Mouse (Mus musculus): Measurements from ENCODE around the gene Btbd8. TPM values are rescaled to one million over a fixed set of nuclear protein-coding genes. Genes with fewer than 3 reads are reported as not detected.

Gene Btbd8
- polyA plus RNA-seq, 1 experiment from 2014 or later, result 7.7 TPM

DNA sequence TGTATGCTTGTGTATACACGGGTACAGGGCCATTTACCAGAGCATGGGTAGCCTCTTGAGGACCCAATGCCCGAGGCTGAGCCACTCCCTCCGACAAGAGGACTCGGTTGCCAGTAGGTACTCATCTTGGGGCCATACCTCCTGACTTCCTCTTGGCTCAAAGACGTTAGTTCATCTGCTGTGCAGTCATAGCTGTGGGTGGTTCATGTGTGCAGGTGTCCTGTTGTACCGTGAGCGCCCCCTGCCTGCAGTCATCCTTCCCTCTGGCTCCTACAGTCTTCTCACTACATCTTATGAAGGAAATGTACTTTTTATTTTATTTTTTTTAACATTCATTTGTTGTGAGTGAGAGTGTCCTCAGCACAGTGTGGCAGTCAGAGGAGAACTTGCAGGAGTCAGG, 75.8 kb downstream of the Btbd8 start:
- peak; percentile 88 for TF ChIP-seq CTCF (IDR thresholded peaks at IDR 0.05)
- peak; percentile 74 for ATAC-seq
- H3K27me3 ChIP-seq, result no peaks in the 10 kb centered on the region
- in situ Hi-C loops (cut with MboI; ENCODE audit: low pct_unique_long_range_greater_than_20kb), result loop anchor here (10.0 to 25.0 kb wide), 2 partner anchors 159 to 526 kb away; no protein-coding TSS in a partner anchor
- CTCF ChIA-PET, result interaction anchor here (0.8 to 2.1 kb wide), 10 partner anchors 9 to 653 kb away, joined by 3 to 17 read pairs (median 6); no protein-coding TSS in a partner anchor
- POLR2A ChIA-PET, result no interaction called here
- DNase-seq (ENCODE audit: low read depth, low spot score), result peak; percentile 13

DNA sequence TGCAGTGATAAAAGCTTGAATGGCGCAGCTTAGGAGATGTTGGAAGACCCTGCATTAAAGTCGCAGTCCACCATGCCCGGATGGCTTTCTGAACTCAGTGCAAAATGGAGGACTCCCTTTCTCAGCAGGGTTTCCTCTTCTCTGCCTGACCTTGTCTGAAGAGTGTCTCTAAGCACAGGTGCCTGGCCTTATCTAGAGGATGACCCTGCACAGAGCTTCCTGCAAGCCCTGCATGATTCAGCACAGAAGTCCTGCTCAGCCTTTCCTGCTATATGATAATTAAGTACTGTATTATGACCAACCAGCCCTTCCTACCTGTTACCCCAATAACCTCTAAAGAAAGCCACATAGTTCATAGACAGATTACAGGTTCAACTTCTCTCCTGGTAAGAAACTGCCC, 77.7 kb downstream of the Btbd8 start:
- TF ChIP-seq CTCF (IDR thresholded peaks at IDR 0.05), result no peak
- no peak for ATAC-seq
- ChIA-PET POLR2A (no interaction called here), CTCF (interaction anchor here (1.1 to 1.4 kb wide), 2 partner anchors 12 to 32 kb away, joined by 3 to 4 read pairs; no protein-coding TSS in a partner anchor)
- no peak for DNase-seq (ENCODE audit: low read depth, low spot score)
- no peaks in the 10 kb centered on the region for H3K27me3 ChIP-seq
- in situ Hi-C loops (cut with MboI; ENCODE audit: low pct_unique_long_range_greater_than_20kb), result loop anchor here (10.0 to 25.0 kb wide), 2 partner anchors 161 to 528 kb away; no protein-coding TSS in a partner anchor

DNA sequence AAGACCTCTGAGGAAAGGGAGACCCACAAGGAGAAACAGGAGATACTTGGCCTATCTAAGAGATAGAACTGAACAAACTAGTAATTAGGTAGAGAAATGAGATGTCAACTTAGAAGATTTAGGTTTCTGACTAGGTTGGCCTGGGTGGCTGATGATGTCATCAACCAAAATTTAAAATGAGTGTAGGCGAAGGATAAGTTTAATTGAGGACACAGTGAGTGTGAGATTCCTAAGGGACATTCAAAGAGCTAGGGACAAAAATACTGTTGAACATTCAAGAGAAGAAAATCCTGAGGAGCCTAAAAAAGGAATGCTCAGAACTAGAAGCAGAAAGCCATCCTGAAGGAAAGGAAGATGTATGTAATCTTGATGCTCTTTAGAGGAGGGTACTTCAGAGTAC, 78.3 kb downstream of the Btbd8 start:
- no peak for ATAC-seq
- in situ Hi-C loops (cut with MboI; ENCODE audit: low pct_unique_long_range_greater_than_20kb), result loop anchor here (10.0 to 25.0 kb wide), 2 partner anchors 161 to 529 kb away; no protein-coding TSS in a partner anchor

DNA sequence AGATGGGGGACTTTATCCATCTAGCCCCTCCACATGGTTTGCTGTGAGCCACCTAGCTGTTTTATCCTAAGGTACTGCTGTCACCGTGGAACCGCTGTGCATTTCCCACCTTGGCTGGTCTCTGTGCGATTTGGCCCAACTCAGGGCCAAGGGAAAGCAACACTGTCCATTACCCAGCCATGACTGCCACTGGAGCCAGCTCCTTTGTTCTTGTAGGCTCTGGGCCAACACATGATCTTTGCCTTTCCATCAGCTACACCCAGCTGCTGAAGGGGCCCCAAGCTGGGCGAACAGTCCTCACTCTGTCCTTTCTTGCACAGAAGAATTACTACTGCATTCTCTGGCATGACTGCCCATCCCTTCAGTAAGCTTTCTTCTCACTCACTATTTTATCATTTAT, 80.8 kb downstream of the Btbd8 start:
- DNase-seq (ENCODE audit: low read depth, low spot score), result no peak
- CTCF ChIA-PET, result interaction anchor here (0.8 to 1.1 kb wide), 5 partner anchors 8 to 501 kb away, joined by 3 read pairs; no protein-coding TSS in a partner anchor
- TF ChIP-seq CTCF (IDR thresholded peaks at IDR 0.05), result no peak
- in situ Hi-C loops (cut with MboI; ENCODE audit: low pct_unique_long_range_greater_than_20kb), result loop anchor here (10.0 to 25.0 kb wide), 2 partner anchors 164 to 531 kb away; no protein-coding TSS in a partner anchor
- no peaks in the 10 kb centered on the region for H3K27me3 ChIP-seq
- no peak for ATAC-seq
- POLR2A ChIA-PET, result interaction anchor here (0.6 to 1.1 kb wide), 3 partner anchors 10 to 24 kb away, joined by 3 read pairs; no protein-coding TSS in a partner anchor

More for the DNA sequence above, 78.3 kb downstream of the Btbd8 start:
- DNase-seq (ENCODE audit: low read depth, low spot score), result no peak
- no peak for TF ChIP-seq CTCF (IDR thresholded peaks at IDR 0.05)
- ChIA-PET CTCF (no interaction called here), POLR2A (no interaction called here)
- no peaks in the 10 kb centered on the region for H3K27me3 ChIP-seq

DNA sequence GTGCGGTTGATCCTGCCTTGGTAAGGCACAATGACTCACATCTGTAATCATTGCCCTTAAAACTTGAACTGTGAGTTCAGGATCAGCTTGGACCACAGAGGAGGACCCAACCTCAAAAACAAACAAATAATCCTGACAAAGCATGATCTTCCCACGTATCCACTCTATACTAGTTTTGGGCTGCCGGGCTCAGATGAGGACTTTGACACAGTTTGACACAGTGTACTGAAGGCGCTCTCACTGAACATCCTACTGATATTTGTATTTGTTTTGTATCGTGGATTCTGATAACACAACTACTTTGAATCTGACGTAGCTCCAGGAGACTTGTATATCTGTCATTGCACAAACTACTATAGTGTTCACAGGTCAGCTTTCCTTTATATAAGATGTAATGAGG, 83.6 kb downstream of the Btbd8 start:
- in situ Hi-C loops (cut with MboI; ENCODE audit: low pct_unique_long_range_greater_than_20kb), result loop anchor here (25.0 kb wide), 1 partner anchor 534 kb away; no protein-coding TSS in a partner anchor
- POLR2A ChIA-PET, result interaction anchor here (1.2 kb wide), 1 partner anchor 12 kb away, joined by 3 read pairs; no protein-coding TSS in a partner anchor
- H3K27me3 ChIP-seq, result no peaks in the 10 kb centered on the region
- ATAC-seq (no peak), DNase-seq (ENCODE audit: low read depth, low spot score) (no peak)
- CTCF ChIA-PET, result interaction anchor here (0.9 to 1.4 kb wide), 3 partner anchors 12 to 636 kb away, joined by 3 to 4 read pairs (median 3); no protein-coding TSS in a partner anchor
- TF ChIP-seq CTCF (IDR thresholded peaks at IDR 0.05), result no peak

DNA sequence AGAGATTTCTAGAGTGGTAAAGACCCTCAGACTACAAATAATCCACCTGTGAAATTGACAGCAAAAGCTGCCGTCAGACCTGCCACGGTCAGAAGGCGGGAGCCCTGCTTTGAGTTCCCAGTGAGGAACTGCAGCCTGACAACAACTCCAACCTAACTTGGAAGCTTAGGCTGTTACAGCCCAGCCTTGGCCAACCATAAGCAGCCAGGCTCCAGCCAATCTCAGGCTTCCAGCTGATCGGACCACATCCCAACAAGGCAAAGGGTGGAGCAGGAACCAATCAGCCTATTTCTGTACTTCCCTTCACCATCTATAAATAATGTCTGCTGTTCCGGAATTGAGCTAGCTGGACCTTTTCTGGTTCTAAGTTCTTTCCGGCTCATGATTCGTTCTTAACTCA, 84.1 kb downstream of the Btbd8 start:
- no peak for ATAC-seq
- H3K27me3 ChIP-seq, result no peaks in the 10 kb centered on the region
- CTCF ChIA-PET, result interaction anchor here (0.9 to 1.4 kb wide), 3 partner anchors 8 to 637 kb away, joined by 3 to 8 read pairs (median 4); no protein-coding TSS in a partner anchor
- POLR2A ChIA-PET, result interaction anchor here (1.2 kb wide), 1 partner anchor 11 kb away, joined by 3 read pairs; no protein-coding TSS in a partner anchor
- DNase-seq (ENCODE audit: low read depth, low spot score), result no peak
- TF ChIP-seq CTCF (IDR thresholded peaks at IDR 0.05), result no peak
- in situ Hi-C loops (cut with MboI; ENCODE audit: low pct_unique_long_range_greater_than_20kb), result loop anchor here (25.0 kb wide), 1 partner anchor 535 kb away; no protein-coding TSS in a partner anchor

DNA sequence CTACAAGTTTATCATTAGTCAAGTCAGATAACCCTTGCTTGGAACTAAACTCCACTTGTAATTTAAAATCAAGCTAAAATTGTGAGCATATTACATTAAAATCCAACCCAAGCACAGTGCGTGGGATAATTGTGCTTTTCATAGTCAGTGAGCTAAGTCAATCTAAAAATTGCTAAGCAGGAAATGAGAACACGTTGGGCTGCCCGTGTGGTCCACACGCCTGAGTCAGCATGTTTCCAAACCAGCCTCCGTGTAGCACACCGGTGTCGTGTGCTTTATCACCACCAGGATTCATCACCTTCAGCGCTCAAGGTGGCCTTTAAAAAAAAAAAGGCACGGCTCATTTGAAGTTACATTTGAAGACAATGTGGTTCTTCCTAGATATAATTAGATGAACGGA, 86.5 kb downstream of the Btbd8 start:
- TF ChIP-seq CTCF (IDR thresholded peaks at IDR 0.05), result no peak
- ChIA-PET CTCF (interaction anchor here (1.0 kb wide), 1 partner anchor 10 kb away, joined by 3 read pairs; no protein-coding TSS in a partner anchor), POLR2A (no interaction called here)
- H3K27me3 ChIP-seq, result peaks cover 8% of the 10 kb centered on the region
- in situ Hi-C loops (cut with MboI; ENCODE audit: low pct_unique_long_range_greater_than_20kb), result loop anchor here (25.0 kb wide), 1 partner anchor 537 kb away; no protein-coding TSS in a partner anchor
- DNase-seq (ENCODE audit: low read depth, low spot score) (no peak), ATAC-seq (no peak)

DNA sequence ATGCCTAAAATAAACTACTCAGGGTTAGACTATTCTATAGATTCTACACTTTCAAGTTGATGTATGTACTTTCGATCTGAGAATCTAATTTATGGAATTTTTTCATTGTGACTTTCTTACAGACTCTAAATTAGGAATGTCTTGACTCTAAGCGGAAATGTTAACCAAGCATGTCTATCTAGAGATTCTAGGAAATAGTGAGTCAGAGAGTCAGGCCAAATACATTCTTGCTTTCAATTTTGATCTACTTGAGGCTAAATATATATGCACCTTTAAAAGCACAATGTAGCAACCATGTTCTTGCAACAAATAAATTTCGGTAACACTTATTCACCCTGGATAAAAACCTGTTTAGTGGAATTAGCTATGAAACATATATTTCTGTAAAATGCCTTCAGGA, 91.1 kb downstream of the Btbd8 start:
- CTCF ChIA-PET, result interaction anchor here (1.2 to 1.6 kb wide), 2 partner anchors 11 to 19 kb away, joined by 3 to 4 read pairs; no protein-coding TSS in a partner anchor
- POLR2A ChIA-PET, result interaction anchor here (1.0 kb wide), 1 partner anchor 13 kb away, joined by 7 read pairs; no protein-coding TSS in a partner anchor
- peaks cover 25% of the 10 kb centered on the region for H3K27me3 ChIP-seq
- DNase-seq (ENCODE audit: low read depth, low spot score), result no peak
- TF ChIP-seq CTCF (IDR thresholded peaks at IDR 0.05), result no peak
- ATAC-seq, result no peak
- in situ Hi-C loops (cut with MboI; ENCODE audit: low pct_unique_long_range_greater_than_20kb), result no loop called here

DNA sequence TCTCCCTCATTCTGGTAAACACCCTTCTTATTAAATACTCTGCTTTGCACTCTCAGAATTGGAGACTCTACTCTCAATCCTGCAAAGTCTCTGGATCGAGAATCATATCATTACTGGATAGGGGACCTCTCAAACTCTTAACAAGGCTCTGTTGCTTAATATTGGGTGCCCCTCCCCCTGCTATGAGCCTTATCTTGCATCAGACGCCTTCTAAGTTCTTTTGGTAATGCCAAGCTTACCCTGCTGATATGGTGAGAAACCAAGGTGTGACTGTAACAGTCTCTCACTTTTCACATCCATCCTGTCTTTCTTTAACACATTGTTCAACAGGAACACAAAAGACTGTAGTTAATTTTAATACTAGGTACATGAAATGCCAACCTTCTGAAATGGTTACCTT, 95.8 kb downstream of the Btbd8 start:
- ChIA-PET POLR2A (no interaction called here), CTCF (interaction anchor here (2.0 kb wide), 1 partner anchor 12 kb away, joined by 4 read pairs; no protein-coding TSS in a partner anchor)
- in situ Hi-C loops (cut with MboI; ENCODE audit: low pct_unique_long_range_greater_than_20kb), result no loop called here
- ATAC-seq, result no peak
- TF ChIP-seq CTCF (IDR thresholded peaks at IDR 0.05), result no peak
- DNase-seq (ENCODE audit: low read depth, low spot score), result no peak
- peaks cover 42% of the 10 kb centered on the region for H3K27me3 ChIP-seq

DNA sequence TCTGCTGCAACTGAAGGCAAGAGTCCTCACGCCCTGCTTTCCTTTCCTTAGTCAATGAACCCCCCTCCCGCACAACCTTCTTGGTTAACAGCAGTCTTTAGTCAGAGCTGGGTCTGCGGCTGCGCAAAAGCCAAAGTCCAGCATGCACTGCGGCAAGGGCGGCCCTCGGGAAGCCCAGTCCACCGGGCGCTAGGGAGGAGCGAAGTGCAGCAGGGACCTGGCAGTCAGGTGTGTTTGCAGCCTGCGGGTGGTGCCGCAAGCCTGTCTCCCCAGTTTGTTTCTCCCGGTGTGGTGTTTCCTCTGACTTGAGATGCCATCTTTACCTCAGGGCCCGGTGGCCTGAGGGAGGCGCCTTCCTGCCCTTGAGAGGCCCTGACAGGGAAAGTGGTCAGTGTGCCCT, 96.8 kb downstream of the Btbd8 start, which contains the start of gene 1700028K03Rik:
Gene 1700028K03Rik (plus strand): TSS at position 129 of the 400 bp plus-strand sequence.
- no peak for TF ChIP-seq CTCF (IDR thresholded peaks at IDR 0.05)
- ATAC-seq, result no peak
- ChIA-PET CTCF (no interaction called here), POLR2A (no interaction called here)
- in situ Hi-C loops (cut with MboI; ENCODE audit: low pct_unique_long_range_greater_than_20kb), result no loop called here
- peaks cover 39% of the 10 kb centered on the region for H3K27me3 ChIP-seq
- no peak for DNase-seq (ENCODE audit: low read depth, low spot score)

DNA sequence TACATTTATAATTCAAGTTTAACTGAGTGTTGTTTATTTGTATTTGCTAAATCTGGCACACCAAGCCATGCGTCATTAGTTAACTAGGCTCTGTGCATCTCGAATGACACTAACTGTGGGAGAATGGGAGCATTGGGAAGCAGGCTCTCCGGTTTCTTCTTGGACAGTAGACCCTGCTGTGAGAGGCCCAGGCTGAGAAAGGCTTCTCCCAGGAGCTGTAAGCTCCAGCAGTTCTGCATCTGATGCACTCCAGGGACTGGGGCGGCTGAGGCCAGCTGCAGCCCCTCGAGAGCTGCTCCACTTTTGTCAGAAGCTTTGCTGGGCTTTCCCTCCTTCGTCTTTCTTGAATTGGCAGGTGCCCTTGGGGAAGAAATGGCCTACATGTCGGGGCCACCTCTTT, 103.9 kb downstream of the Btbd8 start:
- DNase-seq (ENCODE audit: low read depth, low spot score) (no peak), ATAC-seq (no peak)
- in situ Hi-C loops (cut with MboI; ENCODE audit: low pct_unique_long_range_greater_than_20kb), result no loop called here
- ChIA-PET POLR2A (interaction anchor here (0.5 to 1.0 kb wide), 2 partner anchors 11 to 12 kb away, joined by 4 to 7 read pairs; no protein-coding TSS in a partner anchor), CTCF (no interaction called here)
- no peak for TF ChIP-seq CTCF (IDR thresholded peaks at IDR 0.05)
- H3K27me3 ChIP-seq, result peaks cover 18% of the 10 kb centered on the region
